In the genomic region with DNA sequence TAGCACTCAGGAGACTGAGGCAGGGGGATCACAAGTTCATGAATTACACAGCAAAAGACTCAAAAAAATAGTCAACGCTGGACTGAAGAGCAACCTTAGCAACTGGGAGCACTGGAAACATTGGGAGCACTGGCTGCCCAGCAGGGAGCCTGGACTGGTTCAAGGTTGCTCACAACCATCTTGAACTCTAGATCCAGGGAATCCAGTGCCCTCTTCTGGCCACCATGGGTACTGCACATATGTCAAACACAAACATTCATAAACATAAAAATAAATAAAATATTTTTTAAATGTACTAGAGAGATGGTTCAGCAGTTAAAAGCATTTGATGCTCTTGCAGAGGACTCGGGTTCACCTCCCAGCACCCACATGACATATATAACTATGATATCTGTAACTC, we compare ENCODE assay signal across 12 mouse cellular contexts. TPM values are rescaled to one million over a fixed set of nuclear protein-coding genes. Genes with fewer than 3 reads are reported as not detected.
A peak's percentile ranks its signal among the peaks of the same experiment; 100 is the strongest.
DNase-seq lines count a peak whose midpoint lies in the region; ATAC-seq and TF ChIP-seq lines count a peak whose summit lies in the region.
"Had no signal": no experiment of that assay in that cellular context is flagged by ENCODE, and none has a peak within 500 bp of the region (broad histone marks: within the 10 kb centered on the region; RNA-seq: fewer than 3 reads in every experiment).

No protein-coding gene starts in this region.

- no peaks in the 10 kb centered on the region for H3K36me3 ChIP-seq in forebrain, postnatal 0 days (ENCODE audit: insufficient read depth)
- H3K36me3 ChIP-seq in forebrain, embryonic 13.5 days (ENCODE audit: poor library complexity, severe bottlenecking): no peaks in the 10 kb centered on the region
- H3K36me3 ChIP-seq in midbrain, postnatal 0 days (ENCODE audit: insufficient read depth, low read length): no peaks in the 10 kb centered on the region
- H3K36me3 ChIP-seq in midbrain, embryonic 14.5 days (ENCODE audit: control insufficient read depth, insufficient read depth, low read length): no peaks in the 10 kb centered on the region
- H3K36me3 ChIP-seq in forebrain, embryonic 12.5 days (replicated peaks): no peaks in the 10 kb centered on the region
- H3K36me3 ChIP-seq: limb, embryonic 10.5 days had no signal

- H3K4me2 ChIP-seq in forebrain, postnatal 0 days (ENCODE audit: low read depth): no peak overlapping the region
- H3K4me2 ChIP-seq in forebrain, embryonic 13.5 days: no peak overlapping the region
- H3K4me2 ChIP-seq in midbrain, postnatal 0 days (ENCODE audit: low read depth, low read length, poor library complexity, severe bottlenecking): no peak overlapping the region
- no peak overlapping the region for H3K4me2 ChIP-seq in midbrain, embryonic 14.5 days (ENCODE audit: low read length)
- H3K4me2 ChIP-seq in forebrain, embryonic 12.5 days: no peak overlapping the region

- no peak overlapping the region for H3K4me3 ChIP-seq in forebrain, postnatal 0 days (ENCODE audit: low read depth, low read length)
- no peak overlapping the region for H3K4me3 ChIP-seq in forebrain, embryonic 13.5 days
- no peak overlapping the region for H3K4me3 ChIP-seq in midbrain, postnatal 0 days (ENCODE audit: low read depth, low read length)
- H3K4me3 ChIP-seq in midbrain, embryonic 14.5 days (replicated peaks; ENCODE audit: low read depth, low read length): no peak overlapping the region
- H3K4me3 ChIP-seq in forebrain, embryonic 12.5 days (replicated peaks): no peak overlapping the region
- H3K4me3 ChIP-seq: limb, embryonic 10.5 days had no signal

- no peaks in the 10 kb centered on the region for H3K4me1 ChIP-seq in forebrain, postnatal 0 days (ENCODE audit: insufficient read depth)
- H3K4me1 ChIP-seq in forebrain, embryonic 13.5 days: no peaks in the 10 kb centered on the region
- H3K4me1 ChIP-seq in midbrain, postnatal 0 days (ENCODE audit: insufficient read depth, low read length): no peaks in the 10 kb centered on the region
- no peaks in the 10 kb centered on the region for H3K4me1 ChIP-seq in midbrain, embryonic 14.5 days (ENCODE audit: control insufficient read depth, insufficient read depth, low read length)
- no peaks in the 10 kb centered on the region for H3K4me1 ChIP-seq in forebrain, embryonic 12.5 days
- H3K4me1 ChIP-seq: limb, embryonic 10.5 days had no signal

- ATAC-seq in forebrain, postnatal 0 days: no peak
- no peak for ATAC-seq in forebrain, embryonic 13.5 days
- ATAC-seq in midbrain, postnatal 0 days (ENCODE audit: low FRiP score): no peak
- no peak for ATAC-seq in midbrain, embryonic 14.5 days (ENCODE audit: low FRiP score, low TSS enrichment)
- ATAC-seq in erythroblast, adult 5-6 weeks (replicated peaks; ENCODE audit: low FRiP score, poor library complexity, severe bottlenecking): 0 out of 2 replicates have a peak, but pooled peaks have one; percentile 35
- no peak for ATAC-seq in forebrain, embryonic 12.5 days (ENCODE audit: low FRiP score)
- ATAC-seq: midbrain, embryonic 16.5 days had no signal

- no peak overlapping the region for H3K9ac ChIP-seq in forebrain, postnatal 0 days
- no peak overlapping the region for H3K9ac ChIP-seq in forebrain, embryonic 13.5 days
- H3K9ac ChIP-seq in midbrain, postnatal 0 days (replicated peaks; ENCODE audit: low read length, poor library complexity, severe bottlenecking): no peak overlapping the region
- H3K9ac ChIP-seq in midbrain, embryonic 14.5 days (replicated peaks; ENCODE audit: low read length): no peak overlapping the region
- no peak overlapping the region for H3K9ac ChIP-seq in forebrain, embryonic 12.5 days

- DNase-seq in forebrain, postnatal 0 days: no peak
- DNase-seq in midbrain, postnatal 0 days (ENCODE audit: low spot score): no peak
- DNase-seq in midbrain, embryonic 14.5 days: no peak
- peak; percentile 73 for DNase-seq in thymus, postnatal 4 days
- no peak for DNase-seq in gastrocnemius, postnatal 14 days
- DNase-seq: cerebellum, adult 8-10 months; right cerebral cortex, postnatal 14 days had no signal

- no peak overlapping the region for H3K27ac ChIP-seq in forebrain, postnatal 0 days (ENCODE audit: low read depth, low read length)
- no peak overlapping the region for H3K27ac ChIP-seq in forebrain, embryonic 13.5 days
- no peak overlapping the region for H3K27ac ChIP-seq in midbrain, postnatal 0 days (ENCODE audit: low read depth, low read length)
- no peak overlapping the region for H3K27ac ChIP-seq in midbrain, embryonic 14.5 days (replicated peaks; ENCODE audit: low read depth, low read length)
- no peak overlapping the region for H3K27ac ChIP-seq in forebrain, embryonic 12.5 days
- H3K27ac ChIP-seq: limb, embryonic 10.5 days had no signal

- intact Hi-C loops in gastrocnemius, postnatal 14 days (cut with DNase I; ENCODE audit: low total_unique reads): no loop called here

- H3K9me3 ChIP-seq in forebrain, postnatal 0 days (ENCODE audit: low read length): no peaks in the 10 kb centered on the region
- H3K9me3 ChIP-seq in forebrain, embryonic 13.5 days (replicated peaks): no peaks in the 10 kb centered on the region
- no peaks in the 10 kb centered on the region for H3K9me3 ChIP-seq in midbrain, postnatal 0 days (ENCODE audit: low read length)
- no peaks in the 10 kb centered on the region for H3K9me3 ChIP-seq in midbrain, embryonic 14.5 days (ENCODE audit: control insufficient read depth, low read length)
- H3K9me3 ChIP-seq in forebrain, embryonic 12.5 days: no peaks in the 10 kb centered on the region
- H3K9me3 ChIP-seq: limb, embryonic 10.5 days had no signal

- WGBS in forebrain, postnatal 0 days: 43% methylated on average over 2 of the region's 2 CpGs
- 50% methylated on average over 2 of the region's 2 CpGs for WGBS in forebrain, embryonic 13.5 days
- WGBS in midbrain, postnatal 0 days: 49% methylated on average over 2 of the region's 2 CpGs
- WGBS in midbrain, embryonic 14.5 days: 55% methylated on average over 2 of the region's 2 CpGs
- 55% methylated on average over 2 of the region's 2 CpGs for WGBS in forebrain, embryonic 12.5 days

- peak; percentile 50 for TF ChIP-seq CTCF in forebrain, postnatal 0 days (IDR thresholded peaks at IDR 0.05; ENCODE audit: low read depth)
- peak; percentile 59 for TF ChIP-seq CTCF in midbrain, postnatal 0 days (IDR thresholded peaks at IDR 0.05)

- H3K27me3 ChIP-seq in forebrain, postnatal 0 days (ENCODE audit: insufficient read depth, low read length): no peaks in the 10 kb centered on the region
- H3K27me3 ChIP-seq in forebrain, embryonic 13.5 days: peaks cover 7% of the 10 kb centered on the region; the same call in 1 of the 2 replicates
- no peaks in the 10 kb centered on the region for H3K27me3 ChIP-seq in midbrain, postnatal 0 days (ENCODE audit: insufficient read depth, low read length)
- H3K27me3 ChIP-seq in midbrain, embryonic 14.5 days (ENCODE audit: control insufficient read depth, insufficient read depth, low read length): no peaks in the 10 kb centered on the region
- H3K27me3 ChIP-seq in forebrain, embryonic 12.5 days: peaks cover 16% of the 10 kb centered on the region

RNA-seq across cellular contexts. Expression of gene Trpv4, which starts 26.9 kb away (rescaled TPM):
- total RNA-seq in forebrain, postnatal 0 days (2014; rRNA removed): 0.81 and 1.5 TPM in 2 replicates
- 1.3 and 2.4 TPM in 2 replicates for polyA plus RNA-seq in forebrain, postnatal 0 days (2015; fragmentation: Nextera tagmentation; extraction: Ambion mirVana)
- 0.39 and 0.47 TPM in 2 replicates for polyA plus RNA-seq in forebrain, embryonic 13.5 days (2015; fragmentation: Nextera tagmentation; extraction: Ambion mirVana)
- total RNA-seq in midbrain, postnatal 0 days (2014; rRNA removed): 1.2 and 3.4 TPM in 2 replicates
- 0.88 and 1.4 TPM in 2 replicates for polyA plus RNA-seq in midbrain, postnatal 0 days (2015; fragmentation: Nextera tagmentation; extraction: Ambion mirVana)
- 0.46 and 0.86 TPM in 2 replicates for polyA plus RNA-seq in midbrain, embryonic 14.5 days (2014; fragmentation: Nextera tagmentation; extraction: Ambion mirVana)
- 0.42 TPM in 1 of 2 replicates, not detected in the other for total RNA-seq in erythroblast, adult 5-6 weeks (2015; ENCODE audit: low replicate concordance)
- not detected in 2 replicates for total RNA-seq in erythroblast, adult 5-6 weeks (2017; ENCODE audit: low replicate concordance)
- 1 to 10 TPM; 1.6 to 1.8 TPM for total RNA-seq in gastrocnemius, postnatal 14 days (2021)
- polyA plus RNA-seq in forebrain, embryonic 12.5 days (2016; fragmentation: Nextera tagmentation; extraction: Ambion mirVana): 0.67 and 0.69 TPM in 2 replicates

RNA-seq across cellular contexts. Expression of gene Gltp, which starts 59.4 kb away (rescaled TPM):
- 14.1 and 19.8 TPM in 2 replicates for total RNA-seq in forebrain, postnatal 0 days (2014; rRNA removed)
- 26.4 and 32.1 TPM in 2 replicates for polyA plus RNA-seq in forebrain, postnatal 0 days (2015; fragmentation: Nextera tagmentation; extraction: Ambion mirVana)
- polyA plus RNA-seq in forebrain, embryonic 13.5 days (2015; fragmentation: Nextera tagmentation; extraction: Ambion mirVana): 51.7 and 57.1 TPM in 2 replicates
- 27.0 and 42.1 TPM in 2 replicates for total RNA-seq in midbrain, postnatal 0 days (2014; rRNA removed)
- polyA plus RNA-seq in midbrain, postnatal 0 days (2015; fragmentation: Nextera tagmentation; extraction: Ambion mirVana): 32.6 and 35.3 TPM in 2 replicates
- polyA plus RNA-seq in midbrain, embryonic 14.5 days (2014; fragmentation: Nextera tagmentation; extraction: Ambion mirVana): 27.6 and 30.4 TPM in 2 replicates
- 54.8 and 68.4 TPM in 2 replicates for total RNA-seq in erythroblast, adult 5-6 weeks (2015; ENCODE audit: low replicate concordance)
- 13.0 and 31.2 TPM in 2 replicates for total RNA-seq in erythroblast, adult 5-6 weeks (2017; ENCODE audit: low replicate concordance)
- 10 to 100 TPM; 10.8 to 13.5 TPM for total RNA-seq in gastrocnemius, postnatal 14 days (2021)
- 66.2 and 73.5 TPM in 2 replicates for polyA plus RNA-seq in forebrain, embryonic 12.5 days (2016; fragmentation: Nextera tagmentation; extraction: Ambion mirVana)
